Mouse (Mus musculus) myocyte (in vitro differentiated cells): ENCODE results near the gene Fndc3b.

Source experiments
- CEBPB ChIP-seq: IDR thresholded peaks from 2 replicates; pipeline ENCODE4 v1.6.1; 2011; ENCODE audit warnings: mild to moderate bottlenecking, moderate library complexity; ENCODE audit not compliant: poor library complexity, insufficient read depth, severe bottlenecking
- E2F4 ChIP-seq: IDR thresholded peaks from one replicate; pipeline ENCODE4 v1.6.1; 2011; ENCODE audit warnings: mild to moderate bottlenecking, control low read depth, moderate library complexity; ENCODE audit not compliant: insufficient read depth
- MAX ChIP-seq: IDR thresholded peaks from one replicate; pipeline ENCODE4 v1.6.1; 2011; ENCODE audit warnings: low read depth, mild to moderate bottlenecking, control low read depth
- MYOD1 ChIP-seq, 3 experiments: IDR thresholded peaks; one replicate each; pipeline ENCODE4 v1.6.1; 2011; ENCODE audit warnings: control low read depth in 2 of 3, low read depth in 2 of 3, mild to moderate bottlenecking in 2 of 3, moderate library complexity in 1 of 3; ENCODE audit not compliant: insufficient read length in 2 of 3, control insufficient read depth in 1 of 3
- MYOG ChIP-seq, 3 experiments: IDR thresholded peaks; one replicate each; pipeline ENCODE4 v1.6.1; 2011; ENCODE audit warnings: control low read depth in 2 of 3, low read depth in 2 of 3, mild to moderate bottlenecking in 2 of 3; ENCODE audit not compliant: insufficient read length in 2 of 3, control insufficient read depth in 1 of 3, insufficient read depth in 1 of 3
- POLR2A ChIP-seq: IDR thresholded peaks from one replicate; pipeline ENCODE4 v1.6.1; 2011; ENCODE audit warnings: low read depth, mild to moderate bottlenecking, control low read depth, moderate library complexity; ENCODE audit not compliant: insufficient read length
- POLR2AphosphoS2 ChIP-seq: IDR thresholded peaks from one replicate; pipeline ENCODE4 v1.6.1; 2011; ENCODE audit warnings: low read depth, control low read depth; ENCODE audit not compliant: insufficient read length
- REST ChIP-seq: IDR thresholded peaks from one replicate; pipeline ENCODE4 v1.6.1; 2011; ENCODE audit warnings: mild to moderate bottlenecking, control low read depth, moderate library complexity; ENCODE audit not compliant: insufficient read depth, insufficient read length
- SRF ChIP-seq: IDR thresholded peaks from one replicate; pipeline ENCODE4 v1.6.1; 2011; ENCODE audit warnings: low read depth; ENCODE audit not compliant: control insufficient read depth, insufficient read length
- TCF12 ChIP-seq: IDR thresholded peaks from one replicate; pipeline ENCODE4 v1.6.1; 2011; ENCODE audit warnings: mild to moderate bottlenecking, control low read depth; ENCODE audit not compliant: poor library complexity, insufficient read depth, severe bottlenecking
- USF1 ChIP-seq: IDR thresholded peaks from one replicate; pipeline ENCODE4 v1.6.1; 2011; ENCODE audit warnings: low read depth, mild to moderate bottlenecking, control low read depth, moderate library complexity

DNA sequence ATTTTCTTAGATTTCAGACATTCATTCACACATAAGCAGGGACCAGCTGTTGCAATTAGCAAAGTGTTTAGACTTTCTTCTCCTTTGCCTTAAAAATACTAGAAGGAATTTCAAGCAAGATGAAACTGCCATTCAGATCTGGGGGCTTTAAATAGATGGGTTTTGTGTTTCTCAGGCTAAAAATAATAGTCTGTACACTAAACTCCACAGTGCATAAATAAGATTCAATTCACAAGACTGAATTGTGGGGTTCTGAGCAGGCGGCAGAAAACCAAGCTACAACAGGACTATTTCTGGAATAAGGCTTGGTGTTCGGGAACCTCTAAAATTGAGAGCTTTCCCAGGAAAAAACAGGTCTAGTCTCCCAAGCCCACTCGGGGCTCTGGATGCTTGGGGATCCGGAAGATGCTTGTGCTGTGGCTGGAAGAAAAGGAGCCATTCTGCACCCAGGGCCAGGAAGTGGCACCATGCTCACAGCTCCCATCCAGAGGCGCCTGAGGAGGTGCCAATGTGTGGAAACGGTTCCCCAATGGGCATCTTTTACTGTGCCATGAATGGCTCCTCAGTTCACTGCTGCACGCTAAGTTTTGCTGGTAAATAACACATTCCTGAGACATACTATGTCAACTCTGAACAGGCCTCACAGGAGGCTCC is 117.5 kb downstream of the Fndc3b start:
- TF ChIP-seq POLR2A = no peak
- TF ChIP-seq USF1 = no peak
- no peak for TF ChIP-seq MAX
- no peak for TF ChIP-seq E2F4
- no peak for TF ChIP-seq MYOD1 (IDR thresholded peaks at IDR 0.05; ENCODE audit: control insufficient read depth in 1 of 3, insufficient read length in 2 of 3, low read depth in 2 of 3)
- TF ChIP-seq CEBPB = no peak
- no peak for TF ChIP-seq TCF12
- TF ChIP-seq POLR2AphosphoS2 = no peak
- no peak for TF ChIP-seq SRF
- TF ChIP-seq REST = no peak
- TF ChIP-seq MYOG (IDR thresholded peaks at IDR 0.05; ENCODE audit: control insufficient read depth in 1 of 3, insufficient read depth in 1 of 3, insufficient read length in 2 of 3, low read depth in 2 of 3) = no peak
